Mouse (Mus musculus) frontal cortex, postnatal 36 days (tissue): ENCODE results near the gene Gm49450.
"Not testable (repeated sequence)": the region's sequence is repeated elsewhere in the genome, so short reads cannot be mapped to it uniquely, and the experiment has no call there.

ENCODE experiments used
- DNase-seq, 2 experiments: peaks; one replicate each; pipeline ENCODE4 v3.0.0; 2022; ENCODE audit warnings: low spot score in 2 of 2

Gene Gm49450

DNA sequence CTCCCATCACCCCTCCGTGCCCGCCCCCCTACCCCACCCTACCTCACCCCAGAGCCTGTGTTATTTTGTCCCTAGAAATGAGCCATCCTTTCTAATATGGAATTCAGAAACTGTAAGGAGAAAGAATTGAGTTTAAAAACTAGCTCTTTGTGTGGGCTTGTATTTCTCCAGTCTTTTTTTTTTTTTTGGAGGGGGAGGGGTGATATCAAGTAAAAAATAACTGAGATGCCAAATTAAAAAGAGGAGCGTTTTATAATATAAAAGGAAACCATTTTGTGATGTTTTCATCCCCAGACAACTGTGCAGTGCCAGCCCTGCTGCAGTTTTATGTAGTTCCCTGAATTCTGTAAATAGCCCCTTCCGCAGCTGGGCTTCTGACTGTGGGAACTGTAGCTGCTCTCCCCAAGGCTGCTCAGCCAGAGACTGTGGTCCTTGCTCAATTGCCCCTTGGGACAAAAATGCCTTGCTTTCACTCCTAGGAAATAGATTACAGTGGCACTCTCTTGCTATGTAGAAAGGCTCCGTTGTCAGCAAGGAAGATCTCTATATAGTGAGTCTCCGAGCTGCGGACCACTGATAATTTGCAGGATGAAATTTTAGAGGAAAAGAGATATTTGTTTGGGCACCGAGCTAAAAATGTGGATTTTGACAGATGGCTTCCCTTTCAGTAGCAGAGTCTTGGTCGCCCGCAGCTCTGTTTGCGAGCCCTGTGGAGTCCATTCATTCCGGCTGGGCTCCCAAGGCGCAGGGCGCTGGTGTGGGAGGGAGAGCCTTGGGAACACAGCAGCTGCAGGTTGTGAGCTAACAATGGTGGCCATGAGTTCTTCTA is 1.3 kb upstream of the Gm49450 start:
- peak in 1 of 2 experiments; percentile 73 for DNase-seq

GRCm38 (mm10) chr15:98952751-98953400 is 475 bp downstream of the Gm49450 start:
- DNase-seq = no peak

- no peak for DNase-seq
Observed at GRCm38 (mm10) chr15:98952063-98952455, 1.3 kb downstream of the Gm49450 start.

- DNase-seq = not testable (repeated sequence)
Observed at GRCm38 (mm10) chr15:98951122-98952062, 2.0 kb downstream of the Gm49450 start.

DNA sequence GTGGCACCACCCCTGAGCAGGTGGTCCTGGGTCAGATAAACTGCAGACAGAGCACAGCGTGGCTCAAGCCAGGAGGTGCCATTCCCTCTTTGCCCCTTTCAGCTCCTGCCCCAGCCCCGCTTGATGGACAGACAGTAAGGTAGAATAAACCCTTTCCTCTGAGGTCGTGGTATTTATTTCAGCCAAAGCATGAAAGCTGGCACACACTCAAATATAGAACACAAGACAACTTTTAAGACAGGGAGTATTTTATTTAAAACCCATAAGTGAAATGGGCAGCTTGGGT is 3.8 kb downstream of the Gm49450 start:
- no peak for DNase-seq

DNA sequence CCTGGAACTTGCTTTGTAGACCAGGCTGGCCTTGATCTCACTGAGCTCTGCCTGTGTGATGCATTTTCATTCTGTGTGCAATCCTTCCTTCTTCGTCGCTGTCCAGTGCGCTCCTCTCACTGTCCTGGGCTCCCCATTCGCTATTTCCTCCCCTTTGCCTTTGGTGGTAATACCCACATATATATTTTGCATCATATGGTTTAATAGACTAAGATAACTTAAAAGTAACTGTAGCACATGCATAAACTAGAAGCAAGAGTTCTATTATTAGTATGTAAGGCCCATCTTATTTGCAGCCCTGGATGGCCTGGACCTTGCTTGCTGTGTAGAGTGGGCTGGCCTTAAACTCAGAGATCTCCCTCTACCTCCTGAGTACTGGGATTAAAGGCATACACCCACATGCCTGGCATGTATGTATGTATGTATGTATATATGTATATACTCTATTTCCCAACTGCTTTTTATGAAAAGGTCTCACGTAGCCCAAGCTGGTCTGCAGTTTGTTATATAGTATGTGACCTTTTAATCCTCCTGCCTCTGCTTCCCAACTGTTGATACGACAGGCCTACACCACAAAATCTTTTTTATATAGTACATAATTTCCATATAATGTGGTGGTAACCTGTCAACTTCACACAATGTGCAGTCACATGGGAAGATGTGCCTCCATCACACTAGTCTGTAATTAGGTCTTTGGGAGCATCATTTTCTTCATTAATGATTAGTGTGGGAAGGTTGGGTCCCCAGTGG is 4.3 kb downstream of the Gm49450 start:
- DNase-seq = no peak

GRCm38 (mm10) chr15:98948382-98948781 is 5.0 kb downstream of the Gm49450 start:
- no peak for DNase-seq

DNA sequence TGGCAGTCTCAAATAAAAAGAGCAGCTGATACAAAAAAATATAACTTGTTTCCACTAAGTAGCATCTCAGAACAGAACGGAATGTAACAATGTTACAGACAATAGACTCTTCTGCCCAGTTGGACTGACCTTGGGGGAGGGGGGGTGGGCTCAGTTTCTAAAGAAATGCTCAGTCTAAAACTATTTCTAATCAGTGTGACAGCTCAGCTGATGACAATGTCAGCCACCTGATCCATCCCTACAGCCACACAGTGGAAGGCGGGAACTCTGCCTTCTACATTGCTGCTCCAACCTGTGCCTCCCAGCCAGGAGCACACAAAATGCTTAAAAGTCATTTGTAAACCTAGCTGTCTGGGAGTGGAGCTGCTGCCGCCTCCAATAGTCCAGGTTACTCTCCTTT is 5.5 kb downstream of the Gm49450 start:
- DNase-seq = no peak

- no peak for DNase-seq
Observed at GRCm38 (mm10) chr15:98943133-98943532, 10.2 kb downstream of the Gm49450 start.

GRCm38 (mm10) chr15:98942081-98942480 is 11.3 kb downstream of the Gm49450 start:
- DNase-seq = no peak

DNA sequence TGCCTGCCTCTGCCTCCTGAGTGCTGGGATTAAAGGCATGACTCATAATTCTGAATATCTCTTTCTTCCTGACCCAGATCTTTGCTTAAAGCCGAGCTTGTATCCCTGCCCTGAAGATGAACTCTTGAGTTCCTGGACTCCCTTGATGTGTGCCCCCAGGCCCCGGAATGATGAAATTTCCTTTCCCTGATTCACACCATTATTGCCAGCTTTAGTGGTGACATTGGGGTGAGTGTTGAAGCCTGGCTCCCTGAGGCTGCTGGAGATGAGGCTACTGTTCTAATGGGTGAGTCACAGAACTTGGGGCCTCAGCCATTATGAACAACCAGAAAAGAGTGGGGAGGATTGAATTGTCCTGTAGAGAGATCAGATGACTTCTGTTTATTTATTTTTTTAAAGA is 11.8 kb downstream of the Gm49450 start:
- DNase-seq = no peak

DNA sequence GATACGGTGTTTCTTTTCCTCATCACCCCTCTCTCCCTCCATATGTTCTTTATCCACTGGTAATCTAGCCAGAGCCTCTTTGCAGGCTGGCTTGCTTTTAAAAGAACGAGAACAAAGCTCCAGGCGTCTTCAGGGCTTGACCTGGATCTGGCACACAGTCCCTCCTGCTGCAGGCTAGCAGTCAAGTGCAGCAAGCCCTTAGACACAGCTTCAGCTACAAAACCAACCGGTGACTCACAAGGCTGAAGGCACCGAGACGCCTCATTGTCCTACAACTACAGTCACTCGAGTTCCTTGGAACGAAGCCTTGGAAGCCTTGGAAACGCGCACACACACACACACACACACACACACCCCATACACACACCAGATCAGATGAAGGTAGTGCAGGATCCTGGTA is 12.5 kb downstream of the Gm49450 start:
- DNase-seq = no peak

DNA sequence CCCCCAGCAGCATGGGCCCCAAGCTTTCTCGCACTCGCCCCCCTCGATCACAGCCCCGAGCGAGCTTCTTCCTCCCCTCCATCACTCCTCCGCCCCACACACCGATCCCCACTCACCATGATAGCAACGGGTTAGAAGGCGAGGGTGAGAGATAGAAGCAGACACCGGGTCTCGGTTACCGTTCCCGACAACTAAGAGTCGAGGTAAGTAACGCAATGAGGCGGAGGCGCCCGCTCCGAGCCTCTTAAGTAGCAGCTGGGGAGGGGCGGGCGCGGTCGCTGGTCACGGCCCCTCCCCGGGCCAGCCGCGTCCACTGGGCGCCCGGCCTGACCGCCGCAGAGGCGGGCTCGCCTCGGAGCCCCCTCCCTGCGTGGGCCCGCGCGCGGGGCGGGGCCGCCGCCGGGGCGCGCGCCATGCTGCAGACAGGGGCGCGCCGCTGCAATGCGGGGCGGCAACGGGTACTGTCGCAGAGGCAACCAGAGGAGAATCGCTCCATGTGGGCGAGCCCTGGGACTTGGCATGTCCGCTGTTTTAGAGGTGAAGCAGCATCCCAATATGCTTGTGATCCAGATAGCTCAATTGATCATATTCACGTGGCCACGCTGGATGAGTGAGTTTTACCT is 19.0 kb downstream of the Gm49450 start, which contains the start of gene Tuba1b:
Tuba1b (minus strand) TSS at position 349 of the 623 bp plus-strand sequence.
- peak; percentile 87 to 92 for DNase-seq

GRCm38 (mm10) chr15:98933833-98934216 is 19.5 kb downstream of the Gm49450 start:
- peak; percentile 92 to 97 for DNase-seq

DNA sequence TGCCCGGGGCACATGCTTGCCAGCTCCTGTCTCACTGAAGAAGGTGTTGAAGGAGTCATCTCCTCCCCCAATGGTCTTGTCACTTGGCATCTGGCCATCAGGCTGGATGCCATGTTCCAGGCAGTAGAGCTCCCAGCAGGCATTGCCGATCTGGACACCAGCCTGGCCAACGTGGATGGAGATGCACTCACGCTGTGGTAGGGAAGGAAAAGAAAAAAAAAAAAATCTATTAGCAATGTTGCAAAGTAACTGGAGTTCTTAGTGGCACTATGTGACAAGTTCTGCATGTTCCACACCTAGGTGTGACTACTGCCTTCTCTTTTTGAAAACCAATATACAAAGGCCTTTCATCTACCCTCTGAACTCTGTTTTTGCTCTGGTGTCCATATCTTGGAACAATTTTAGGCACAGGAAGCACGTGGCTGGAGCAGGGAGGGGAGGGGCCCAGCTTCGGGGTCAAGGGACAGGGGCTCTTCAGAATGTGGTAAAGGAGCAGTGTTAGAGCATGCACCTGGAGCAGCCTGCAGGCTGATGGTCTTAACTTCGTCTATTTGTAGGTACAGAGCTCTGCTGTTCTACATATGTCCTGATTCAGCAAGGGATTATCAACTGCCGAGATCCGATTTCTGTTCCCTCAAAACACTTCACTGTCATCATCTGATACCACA is 20.2 kb downstream of the Gm49450 start:
- DNase-seq = not testable (repeated sequence)

- DNase-seq = no peak
Observed at GRCm38 (mm10) chr15:98930998-98931397, 22.4 kb downstream of the Gm49450 start.

GRCm38 (mm10) chr15:98930017-98930734 is 23.2 kb downstream of the Gm49450 start:
- DNase-seq = no peak

- DNase-seq = peak; percentile 66 to 76
Observed at GRCm38 (mm10) chr15:98928598-98929240, 24.6 kb downstream of the Gm49450 start.

DNA sequence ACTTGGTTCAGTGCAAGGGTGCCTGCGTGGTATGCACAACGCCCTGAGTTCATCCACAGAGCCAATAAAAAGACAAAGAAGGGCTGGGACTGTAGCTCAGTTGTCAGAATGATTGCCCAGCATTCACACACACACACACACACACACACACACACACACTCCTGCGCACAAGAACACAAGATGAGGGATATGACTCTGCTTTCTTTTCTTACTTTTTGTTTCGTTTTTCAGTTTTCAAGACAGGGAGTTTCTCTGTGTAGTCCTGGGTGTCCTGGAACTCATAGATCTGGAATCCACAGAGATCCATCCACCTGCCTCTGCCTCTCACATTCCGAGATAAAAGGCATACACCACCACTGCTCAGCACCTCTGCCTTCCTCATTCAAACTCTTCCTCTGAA is 25.8 kb downstream of the Gm49450 start:
- no peak for DNase-seq
